ENCODE assay signal across 1 mouse cellular context in genomic region chr13:32828886-32829285, GRCm38 (mm10).
TF ChIP-seq lines count a peak whose summit lies in the region.

No protein-coding gene starts in this region.

TF ChIP-seq in MEL, 35 proteins besides CTCF, POLR2A, EP300 and RAD21 (continued from another document):
- peak; percentile 95 for TF ChIP-seq GATA1 (IDR thresholded peaks at IDR 0.05; ENCODE audit: low read depth, low read length)
- peak; percentile 69; the same call in 1 of the 2 replicates for TF ChIP-seq MXI1 (IDR thresholded peaks at IDR 0.05; ENCODE audit: low read depth, low read length)
- no peak for TF ChIP-seq HCFC1 (IDR thresholded peaks at IDR 0.05; ENCODE audit: low read depth, low read length)
- TF ChIP-seq TCF12 (IDR thresholded peaks at IDR 0.05; ENCODE audit: low read depth, low read length) = peak; percentile 96
- no peak for TF ChIP-seq NRF1 (IDR thresholded peaks at IDR 0.05; ENCODE audit: insufficient read depth, low read depth, low read length, poor library complexity, severe bottlenecking)
- TF ChIP-seq SIN3A (IDR thresholded peaks at IDR 0.05; ENCODE audit: low read length) = peak; percentile 58
- no peak for TF ChIP-seq USF2 (IDR thresholded peaks at IDR 0.05; ENCODE audit: borderline replicate concordance in 1 of 2, insufficient read depth in 1 of 2, low read depth in 1 of 2, low read length in 2 of 2)
- TF ChIP-seq JUND (IDR thresholded peaks at IDR 0.05; ENCODE audit: low read depth, low read length) = no peak; the same call in 1 of the 2 replicates
- no peak for TF ChIP-seq BHLHE40 (IDR thresholded peaks at IDR 0.05; ENCODE audit: borderline replicate concordance, low read depth, low read length)
- peak; percentile 73 for TF ChIP-seq TAL1 (IDR thresholded peaks at IDR 0.05; ENCODE audit: low read length)
- TF ChIP-seq RCOR1 (IDR thresholded peaks at IDR 0.05; ENCODE audit: low read depth, low read length) = peak; percentile 89
- 0 out of 2 replicates have a peak, but pooled peaks have one; percentile 38 for TF ChIP-seq MAX (IDR thresholded peaks at IDR 0.05; ENCODE audit: low read length)
- TF ChIP-seq MAFK (IDR thresholded peaks at IDR 0.05; ENCODE audit: borderline replicate concordance, low read depth, low read length) = no peak
- TF ChIP-seq NELFE (IDR thresholded peaks at IDR 0.05; ENCODE audit: low read depth, low read length) = no peak
- TF ChIP-seq USF1 (IDR thresholded peaks at IDR 0.05; ENCODE audit: low read depth, low read length) = no peak
- TF ChIP-seq TBP (IDR thresholded peaks at IDR 0.05; ENCODE audit: low read depth, low read length) = 0 out of 2 replicates have a peak, but pooled peaks have one; percentile 13
- no peak for TF ChIP-seq GABPA (IDR thresholded peaks at IDR 0.05; ENCODE audit: low read depth, low read length)
TF ChIP-seq in MEL: peak in this region for 10.
